Mouse (Mus musculus) inflammation-experienced regulatory T-cells (primary cell): ENCODE results near the gene Gm13769. TPM values are rescaled to one million over a fixed set of nuclear protein-coding genes. Genes with fewer than 3 reads are reported as not detected.

Experiments
- polyA plus RNA-seq, 2 experiments: library from polyadenylated mRNA; unstranded; fragments of 100-300 nt; shearing (Covaris generic); gene quantifications; one replicate each; pipeline ENCODE4 v1.2.1; 2017

Gm13769 gene
- polyA plus RNA-seq = under 1 TPM; 0.06 to 0.89 TPM

GRCm38 (mm10) chr2:90321900-90322299, at the start of gene Gm13769:
TSS of gene Gm13769 (plus strand) at chr2:90322200.

GRCm38 (mm10) chr2:90292741-90293140, 29.3 kb upstream of the Gm13769 start, which contains the start of gene Olfr1272:
TSS of gene Olfr1272 (minus strand) at chr2:90292841.

Other genes starting within 250 kb of the Gm13769 start
- gene Olfr1269, start 200.8 kb upstream of the Gm13769 start, polyA plus RNA-seq = 1 to 10 TPM in 1 of 2 experiments, under 1 TPM in 1; 0.34 to 4.4 TPM
- gene Olfr32, start 179.9 kb upstream of the Gm13769 start, polyA plus RNA-seq = not detected
- under 1 TPM; 0.10 to 0.27 TPM for gene Olfr1270, start 169.1 kb upstream of the Gm13769 start, polyA plus RNA-seq
- not detected for gene Olfr1506, start 97.7 kb upstream of the Gm13769 start, polyA plus RNA-seq
- gene Olfr142, start 64.6 kb upstream of the Gm13769 start, polyA plus RNA-seq = not detected
- under 1 TPM; 0.04 to 0.29 TPM for gene Olfr1271, start 51.2 kb upstream of the Gm13769 start, polyA plus RNA-seq
- under 1 TPM in 1 of 2 experiments, not detected in 1; 0.16 TPM for gene Olfr1272, start 29.4 kb upstream of the Gm13769 start, polyA plus RNA-seq
- 1 to 10 TPM in 1 of 2 experiments, under 1 TPM in 1; 0.30 to 1.8 TPM for gene Olfr1274-ps, start 76.5 kb downstream of the Gm13769 start, polyA plus RNA-seq